Mouse (Mus musculus): Measurements from ENCODE around the gene Tnfrsf1a.

- TF ChIP-seq POLR2A (IDR thresholded peaks at IDR 0.05; ENCODE audit: borderline replicate concordance, insufficient read depth, low read length) (no peak), CTCF (IDR thresholded peaks at IDR 0.05; ENCODE audit: borderline replicate concordance, insufficient read depth, low read depth, low read length) (no peak)
Measured at GRCm38 (mm10) chr6:125367758-125368371, 18.7 kb downstream of the Tnfrsf1a start.
